Mouse (Mus musculus) bone marrow, adult 2 months (tissue): ENCODE measurements around the gene Igfbp7.

Source experiments
- CTCF ChIP-seq: fragments of 200-500 bp; IDR thresholded peaks from 2 replicates; pipeline ENCODE4 v1.5.1; 2011; ENCODE audit warnings: low read length, control low read depth; ENCODE audit not compliant: control insufficient read depth, insufficient read depth
- POLR2A ChIP-seq: fragments of 200-500 bp; IDR thresholded peaks from 2 replicates; pipeline ENCODE4 v1.6.1; 2011; ENCODE audit warnings: low read depth, mild to moderate bottlenecking, control low read depth, low read length, borderline replicate concordance; ENCODE audit not compliant: control insufficient read depth

DNA sequence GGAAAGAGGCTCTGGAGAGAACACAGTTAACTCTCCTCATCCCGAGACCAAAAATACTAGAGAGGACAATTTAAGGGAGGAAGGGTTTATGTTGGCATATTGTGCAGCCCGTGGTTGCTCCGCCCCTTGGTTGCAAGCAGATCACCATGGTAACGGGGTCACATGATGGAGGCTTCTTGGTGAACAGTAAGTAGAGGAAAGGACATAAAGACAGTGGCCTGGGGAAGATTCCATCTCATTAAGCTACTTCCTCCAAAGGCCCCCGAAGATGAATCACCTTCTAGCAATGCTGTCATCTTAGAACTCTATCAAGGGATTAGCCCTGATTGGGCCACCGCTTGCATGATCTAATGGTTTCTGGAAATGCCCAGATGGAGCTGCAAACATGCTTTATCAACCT, 35.1 kb downstream of the Igfbp7 start:
- TF ChIP-seq POLR2A (no peak), CTCF (no peak)
